Mouse (Mus musculus) kidney, embryonic 14.5 days (tissue): ENCODE results near the gene Bcl2l1. TPM values are rescaled to one million over a fixed set of nuclear protein-coding genes. Genes with fewer than 3 reads are reported as not detected.
A peak's percentile ranks its signal among the peaks of the same experiment; 100 is the strongest.

Experiments used
- ATAC-seq: fragments of 200-750 bp; cut with Nextera tagmentation; 2 replicates; pipeline ENCODE4 v1.8.0; 2017; ENCODE audit warnings: moderate number of reproducible peaks, mild to moderate bottlenecking, moderate TSS enrichment, moderate library complexity; ENCODE audit not compliant: low FRiP score, low TSS enrichment
- H3K27ac ChIP-seq: fragments of 300-500 bp; sonication (generic); 2 replicates; pipeline ENCODE4 v1.5.1; 2014; ENCODE audit warnings: low read depth, mild to moderate bottlenecking, low read length, moderate library complexity, mixed read lengths
- H3K27me3 ChIP-seq: fragments of 300-500 bp; sonication (generic); 2 replicates; pipeline ENCODE4 v1.6.1; 2014; ENCODE audit warnings: mild to moderate bottlenecking, low read length; ENCODE audit not compliant: control insufficient read depth, insufficient read depth
- H3K36me3 ChIP-seq: fragments of 300-500 bp; sonication (generic); 2 replicates; pipeline ENCODE4 v1.6.1; 2014; ENCODE audit warnings: low read length, mixed read lengths; ENCODE audit not compliant: control insufficient read depth, insufficient read depth
- H3K4me1 ChIP-seq: fragments of 300-500 bp; sonication (generic); 2 replicates; pipeline ENCODE4 v1.6.1; 2014; ENCODE audit warnings: low read length, mixed read lengths; ENCODE audit not compliant: control insufficient read depth, insufficient read depth
- H3K4me2 ChIP-seq: fragments of 300-500 bp; sonication (generic); replicated peaks from 2 replicates; pipeline ENCODE4 v1.6.1; 2014; ENCODE audit warnings: low read depth, mild to moderate bottlenecking, low read length
- H3K4me3 ChIP-seq: fragments of 300-500 bp; sonication (generic); 2 replicates; pipeline ENCODE4 v1.5.1; 2014; ENCODE audit warnings: mild to moderate bottlenecking, low read length
- H3K9ac ChIP-seq: fragments of 300-500 bp; sonication (generic); 2 replicates; pipeline ENCODE4 v1.6.1; 2014; ENCODE audit warnings: low read depth, mild to moderate bottlenecking, low read length, moderate library complexity
- H3K9me3 ChIP-seq: fragments of 300-500 bp; sonication (generic); 2 replicates; pipeline ENCODE4 v1.6.1; 2016; ENCODE audit warnings: low read length; ENCODE audit not compliant: control insufficient read depth
- WGBS: fragments of 180-500 bp; shearing (Covaris S2); extraction: QIAGEN DNeasy Blood & Tissue Kit; methylation state at CpG from one replicate; pipeline ENCODE4 v1.1.7; 2014; 5-methylcytosine and 5-hydroxymethylcytosine counted together
- polyA plus RNA-seq: library from polyadenylated mRNA; unstranded; fragments of >200 nt; fragmentation: Nextera tagmentation; extraction: Ambion mirVana; gene quantifications from 2 replicates; pipeline ENCODE4 v1.2.1, GENCODE M21; 2014

Bcl2l1 gene
- 66.9 and 96.1 TPM in 2 replicates for polyA plus RNA-seq

DNA sequence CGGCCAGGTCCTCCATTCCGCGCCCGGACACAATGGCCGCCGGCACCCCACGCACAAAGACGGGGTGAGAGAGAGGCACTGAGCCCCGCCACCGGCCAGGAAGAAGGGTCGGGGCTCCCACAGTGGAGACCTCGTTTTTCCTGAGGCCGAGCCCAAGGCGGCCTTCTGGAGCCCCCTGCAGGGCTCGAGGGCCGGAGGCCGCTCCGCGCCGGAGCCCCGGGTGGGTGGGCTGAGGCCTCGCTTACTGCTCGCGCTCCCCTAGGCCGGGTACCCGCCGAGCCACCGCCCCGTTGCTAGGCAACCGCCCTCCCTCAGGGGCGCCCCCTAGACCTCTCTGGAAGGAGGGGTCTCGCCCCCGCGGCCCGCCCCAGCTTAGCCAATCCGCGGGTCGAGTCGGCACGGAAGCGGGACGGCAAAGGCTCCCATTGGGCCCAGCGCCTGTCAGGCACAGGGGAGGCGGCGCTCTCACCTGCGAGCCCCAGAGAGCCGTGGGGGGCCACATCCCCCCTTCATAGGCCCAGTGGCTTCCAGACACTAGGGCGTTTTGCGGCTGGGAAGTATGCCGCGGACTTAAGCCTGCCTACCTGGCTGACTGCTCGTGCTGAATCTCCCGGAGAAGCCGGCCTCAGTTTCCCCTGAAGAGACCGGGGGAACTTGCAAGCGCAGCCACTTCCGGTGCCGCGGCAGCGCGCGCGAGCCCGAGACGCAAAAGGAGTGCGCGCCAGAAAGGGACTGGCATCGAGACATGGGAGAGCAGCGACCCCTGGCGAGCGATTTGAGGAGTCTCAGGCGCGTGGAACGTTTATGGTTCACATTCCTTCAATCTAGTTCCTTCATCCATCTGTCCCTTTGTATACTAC, at the start of gene Bcl2l1:
Bcl2l1 (minus strand) TSS at position 710 of the 860 bp plus-strand sequence.
- Histone ChIP-seq H3K27ac (peak within 1 kb of the TSS; percentile 95), H3K9me3 (no peaks in the 10 kb centered on the region), H3K4me1 (peaks cover 32% of the 10 kb centered on the region), H3K27me3 (no peaks in the 10 kb centered on the region), H3K9ac (peak within 1 kb of the TSS; percentile 80), H3K4me3 (peak within 1 kb of the TSS; percentile 57), H3K36me3 (peaks cover 12% of the 10 kb centered on the region), H3K4me2 (peak within 1 kb of the TSS; percentile 85)
- whole genome bisulfite sequencing = under 1% methylated on average over 73 of the region's 74 CpGs
- peak; percentile 96 for ATAC-seq

DNA sequence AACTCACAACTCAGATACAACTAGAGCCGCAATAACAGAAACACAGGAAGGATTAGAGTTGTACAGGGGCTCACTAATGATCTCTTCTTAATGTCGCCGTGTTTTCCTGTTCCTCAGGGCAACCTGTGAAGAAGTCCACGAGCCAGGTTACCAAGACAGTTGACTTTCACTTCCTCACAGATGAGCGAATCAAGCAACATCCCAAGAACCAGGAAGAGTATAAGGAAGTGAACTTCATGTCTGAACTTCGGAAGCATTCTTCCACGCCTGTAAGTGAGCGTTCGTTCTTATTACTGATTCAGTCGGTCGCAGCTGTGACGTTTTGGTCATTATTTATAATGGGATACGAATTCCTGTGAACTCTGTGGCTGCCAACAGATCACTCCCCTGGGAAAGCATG, 49.4 kb upstream of the Bcl2l1 start:
- H3K4me1 ChIP-seq = no peaks in the 10 kb centered on the region
- H3K27ac ChIP-seq = no peak overlapping the region
- no peak overlapping the region for H3K4me2 ChIP-seq
- H3K9me3 ChIP-seq = no peaks in the 10 kb centered on the region
- WGBS = 92% methylated on average over 13 of the region's 13 CpGs
- H3K9ac ChIP-seq = no peak overlapping the region
- ATAC-seq = no peak
- no peak overlapping the region for H3K4me3 ChIP-seq
- no peaks in the 10 kb centered on the region for H3K27me3 ChIP-seq
- H3K36me3 ChIP-seq = peaks cover 91% of the 10 kb centered on the region

DNA sequence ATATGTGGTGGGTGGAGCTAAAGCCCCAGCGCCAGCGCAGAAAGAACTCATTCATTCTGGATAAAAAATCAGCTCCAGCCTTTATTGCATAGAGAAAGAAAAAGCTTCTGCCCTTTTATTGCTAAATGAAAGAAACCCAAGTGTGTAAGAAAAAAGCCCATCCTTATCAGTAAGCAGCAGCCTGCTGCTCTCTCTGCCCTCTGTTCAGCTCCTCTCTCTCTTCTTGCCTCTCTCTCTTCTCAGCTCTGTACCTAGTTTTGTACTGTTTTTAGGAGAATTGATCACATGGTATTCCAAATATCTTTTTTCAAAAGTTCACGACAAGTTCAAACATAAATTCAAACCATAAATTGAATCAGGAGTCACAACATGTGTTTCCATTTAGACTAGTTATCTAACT, 46.7 kb upstream of the Bcl2l1 start:
- 92% methylated on average over 3 of the region's 3 CpGs for WGBS
- no peaks in the 10 kb centered on the region for H3K27me3 ChIP-seq
- H3K36me3 ChIP-seq = peaks cover 87% of the 10 kb centered on the region
- no peaks in the 10 kb centered on the region for H3K9me3 ChIP-seq
- no peak overlapping the region for H3K27ac ChIP-seq
- no peak overlapping the region for H3K9ac ChIP-seq
- H3K4me1 ChIP-seq = no peaks in the 10 kb centered on the region
- no peak overlapping the region for H3K4me2 ChIP-seq
- ATAC-seq = no peak
- H3K4me3 ChIP-seq = no peak overlapping the region

DNA sequence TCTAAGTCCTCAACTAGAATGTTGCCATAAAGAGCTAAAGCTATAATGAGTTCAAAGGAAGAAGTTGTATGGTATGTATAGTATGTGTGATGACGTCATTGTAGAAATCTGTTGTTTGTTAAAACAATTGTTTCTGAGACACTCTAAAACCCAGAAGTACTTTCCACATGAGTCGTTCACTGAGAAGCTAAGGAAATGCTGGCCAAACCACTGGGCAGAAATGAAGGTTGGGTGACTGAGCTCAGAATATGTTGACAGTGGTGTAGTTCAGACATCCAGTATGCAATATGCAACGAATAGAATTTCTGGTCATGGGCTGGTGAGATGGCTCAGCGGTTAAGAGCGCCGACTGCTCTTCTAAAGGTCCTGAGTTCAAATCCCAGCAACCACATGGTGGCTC, 31.8 kb upstream of the Bcl2l1 start:
- no peak for ATAC-seq
- Histone ChIP-seq H3K4me2 (no peak overlapping the region), H3K36me3 (peaks cover 44% of the 10 kb centered on the region), H3K4me3 (no peak overlapping the region), H3K4me1 (0 out of 2 replicates have a peak, but pooled peaks cover 4% of the 10 kb centered on the region), H3K9me3 (no peaks in the 10 kb centered on the region), H3K9ac (no peak overlapping the region), H3K27ac (no peak overlapping the region), H3K27me3 (no peaks in the 10 kb centered on the region)
- 97% methylated on average over 6 of the region's 6 CpGs for WGBS

DNA sequence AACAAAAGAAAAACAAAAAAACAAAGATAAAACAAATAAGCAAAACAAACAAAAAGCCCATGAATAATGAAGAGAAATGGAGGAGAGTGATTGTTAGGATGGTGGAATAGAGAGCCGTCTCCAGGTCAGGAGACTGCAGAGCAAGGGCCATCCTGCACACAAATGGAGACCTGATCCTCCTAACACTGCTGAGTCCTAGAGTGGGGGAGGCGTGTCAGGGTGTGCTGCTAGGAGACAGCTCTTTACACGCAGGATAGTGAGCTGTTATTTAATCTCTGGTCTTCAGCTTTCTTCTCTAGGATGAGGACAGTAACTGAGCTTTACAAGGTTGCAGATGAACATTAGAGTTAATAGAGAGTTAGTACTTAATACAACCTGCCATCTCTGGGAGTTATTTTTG, 31.1 kb upstream of the Bcl2l1 start:
- H3K9ac ChIP-seq = no peak overlapping the region
- H3K4me3 ChIP-seq = no peak overlapping the region
- H3K27ac ChIP-seq = no peak overlapping the region
- 46% methylated on average over 3 of the region's 3 CpGs for WGBS
- H3K36me3 ChIP-seq = peaks cover 46% of the 10 kb centered on the region
- no peaks in the 10 kb centered on the region for H3K9me3 ChIP-seq
- no peaks in the 10 kb centered on the region for H3K27me3 ChIP-seq
- 0 out of 2 replicates have a peak, but pooled peaks cover 4% of the 10 kb centered on the region for H3K4me1 ChIP-seq
- no peak overlapping the region for H3K4me2 ChIP-seq
- ATAC-seq = 0 out of 2 replicates have a peak, but pooled peaks have one; percentile 77

DNA sequence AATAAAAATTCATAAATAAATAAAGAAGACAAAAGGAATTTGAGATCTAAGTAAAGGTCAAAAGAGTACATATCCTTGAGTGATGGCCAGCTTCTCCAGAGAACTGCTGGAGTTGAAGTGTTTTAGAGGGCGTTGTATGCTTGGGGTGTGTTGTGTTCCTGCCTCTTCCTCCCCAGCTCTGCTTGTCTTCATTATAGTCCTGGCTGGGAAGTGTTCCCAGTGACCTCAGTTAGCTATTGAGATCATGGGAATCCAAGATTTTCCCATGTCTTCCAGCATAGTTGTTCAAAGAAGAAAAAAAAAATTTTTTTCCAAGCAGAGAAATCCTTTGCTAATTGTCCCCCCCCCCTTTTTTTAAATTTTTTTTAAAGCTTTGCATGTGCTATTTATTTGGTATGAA, 30.4 kb upstream of the Bcl2l1 start:
- Histone ChIP-seq H3K9me3 (no peaks in the 10 kb centered on the region), H3K9ac (no peak overlapping the region), H3K4me3 (no peak overlapping the region), H3K4me2 (no peak overlapping the region), H3K4me1 (0 out of 2 replicates have a peak, but pooled peaks cover 4% of the 10 kb centered on the region), H3K27ac (no peak overlapping the region), H3K27me3 (no peaks in the 10 kb centered on the region), H3K36me3 (peaks cover 44% of the 10 kb centered on the region)
- no peak for ATAC-seq
- WGBS = 83% methylated on average over 1 of the region's 1 CpGs

DNA sequence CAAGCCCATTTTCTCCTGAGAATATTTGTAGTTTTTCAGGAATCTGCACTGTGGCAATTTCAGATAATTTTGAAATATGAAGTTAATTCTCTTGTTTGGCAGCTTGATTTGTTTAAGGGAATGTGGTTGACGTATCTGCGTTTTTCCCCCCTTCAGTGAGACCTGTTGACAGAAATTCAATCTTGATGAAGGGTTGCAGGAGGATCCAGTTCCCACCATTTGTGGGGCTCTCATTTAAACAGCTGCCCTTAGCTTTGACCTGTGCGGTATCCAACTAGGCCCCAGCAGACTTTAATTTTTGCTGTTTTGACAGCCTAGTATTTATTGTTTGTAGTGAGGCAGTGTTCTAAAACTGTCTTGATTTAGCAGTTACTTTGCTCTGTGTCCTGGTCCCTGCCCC, 28.0 kb upstream of the Bcl2l1 start:
- H3K4me3 ChIP-seq = no peak overlapping the region
- no peaks in the 10 kb centered on the region for H3K27me3 ChIP-seq
- no peak overlapping the region for H3K9ac ChIP-seq
- 41% methylated on average over 3 of the region's 3 CpGs for WGBS
- ATAC-seq = no peak
- H3K9me3 ChIP-seq = no peaks in the 10 kb centered on the region
- peaks cover 48% of the 10 kb centered on the region for H3K36me3 ChIP-seq
- no peak overlapping the region for H3K27ac ChIP-seq
- 0 out of 2 replicates have a peak, but pooled peaks cover 4% of the 10 kb centered on the region for H3K4me1 ChIP-seq
- no peak overlapping the region for H3K4me2 ChIP-seq

DNA sequence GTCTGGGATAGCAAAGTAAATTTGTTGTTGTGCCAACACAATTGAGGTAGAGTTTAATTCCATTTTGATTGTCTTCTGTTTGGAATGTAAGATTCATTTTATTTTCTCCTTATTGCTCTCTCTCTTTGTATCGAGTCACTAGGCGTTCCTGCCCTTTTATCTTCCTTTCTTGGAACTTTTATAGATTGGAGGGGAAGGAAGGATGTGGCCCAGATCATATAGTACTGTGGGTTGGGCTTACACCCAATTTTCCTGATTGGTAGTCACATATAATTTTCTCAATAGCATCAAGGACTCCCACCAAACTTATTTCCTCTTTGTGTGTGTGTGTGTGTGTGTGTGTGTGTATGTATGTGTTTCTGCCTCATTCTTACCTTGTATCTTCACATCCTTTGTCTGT, 16.9 kb upstream of the Bcl2l1 start:
- Histone ChIP-seq H3K36me3 (peaks cover 18% of the 10 kb centered on the region), H3K27me3 (no peaks in the 10 kb centered on the region), H3K27ac (peak overlapping the region; percentile 87; the same call in 1 of the 2 replicates), H3K9ac (peak overlapping the region; percentile 88), H3K9me3 (no peaks in the 10 kb centered on the region), H3K4me3 (peak overlapping the region; percentile 93), H3K4me1 (peaks cover 10% of the 10 kb centered on the region), H3K4me2 (peak overlapping the region; percentile 53)
- ATAC-seq = no peak
- 16% methylated on average over 2 of the region's 2 CpGs for WGBS

DNA sequence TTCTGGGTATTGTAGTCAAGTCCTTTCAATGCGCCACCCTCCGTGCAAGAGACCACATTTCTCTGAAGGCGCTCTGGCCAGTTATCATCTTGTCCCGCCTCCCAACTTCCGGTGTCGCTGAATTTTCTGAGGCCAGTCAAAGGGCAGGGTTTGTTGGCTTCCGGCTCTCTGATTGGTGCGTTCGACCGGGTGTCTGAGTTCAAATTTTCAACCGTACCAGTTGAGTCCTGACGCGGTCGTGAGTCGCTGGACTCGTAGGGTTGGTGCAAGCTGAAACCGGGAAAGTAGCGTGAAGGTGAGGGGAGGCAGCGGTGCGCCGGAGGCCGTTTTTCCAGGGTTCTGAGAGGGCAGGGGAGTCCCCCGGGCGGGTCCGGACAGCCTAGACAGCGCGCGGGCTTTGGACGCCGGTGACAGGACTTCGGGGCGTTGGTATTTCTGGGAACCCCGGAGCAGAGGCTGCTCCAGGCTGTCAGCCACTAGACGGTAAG, 16.3 kb upstream of the Bcl2l1 start, which contains the start of gene Tpx2:
Tpx2 (plus strand) TSS at position 150 of the 488 bp plus-strand sequence.
- Histone ChIP-seq H3K27ac (peak within 1 kb of the TSS; percentile 87), H3K36me3 (peaks cover 12% of the 10 kb centered on the region; the same call in 1 of the 2 replicates), H3K27me3 (no peaks in the 10 kb centered on the region), H3K4me1 (peaks cover 10% of the 10 kb centered on the region), H3K4me2 (peak within 1 kb of the TSS; percentile 53), H3K9me3 (no peaks in the 10 kb centered on the region), H3K4me3 (peak within 1 kb of the TSS; percentile 93), H3K9ac (peak within 1 kb of the TSS; percentile 88)
- peak; percentile 96 for ATAC-seq
- under 1% methylated on average over 34 of the region's 34 CpGs for WGBS
